Mouse (Mus musculus) embryo, embryonic 9.5 days (tissue): ENCODE results near the gene Slc22a20.

Experiments
- DNase-seq: peaks from one replicate; pipeline ENCODE4 v3.0.0-alpha.2; 2017; ENCODE audit errors: extremely low spot score

Gene Slc22a20

DNA sequence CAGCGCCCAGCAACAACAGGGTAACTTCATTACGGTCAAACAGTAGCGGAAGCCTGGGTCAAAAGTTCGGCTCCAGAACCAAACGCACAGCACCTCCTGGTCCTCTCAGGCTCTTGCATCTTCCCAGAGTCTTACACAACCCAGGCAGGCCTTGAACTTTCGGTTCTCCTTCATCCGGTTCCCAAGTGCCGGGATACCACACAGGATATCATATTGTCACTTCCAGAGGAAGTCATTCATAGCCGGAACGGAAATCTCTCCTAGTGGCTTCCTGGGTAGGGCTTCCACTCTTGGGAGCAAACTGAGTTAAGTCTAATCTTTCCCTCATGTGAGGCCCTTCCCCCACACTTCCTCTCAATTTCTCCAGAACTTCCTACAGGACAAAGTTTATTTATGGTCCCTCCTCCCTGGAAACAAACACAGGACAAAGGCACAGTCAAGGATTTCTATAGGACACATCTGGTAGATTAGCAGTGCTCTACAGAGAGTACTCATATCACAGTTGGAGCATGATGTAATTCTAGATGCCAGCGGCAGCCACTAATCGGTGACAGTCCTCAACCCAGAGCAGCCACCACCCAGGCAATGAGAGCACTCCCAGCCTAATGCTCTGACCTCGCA lies 33.8 kb downstream of the Slc22a20 start:
- DNase-seq, result no peak

DNA sequence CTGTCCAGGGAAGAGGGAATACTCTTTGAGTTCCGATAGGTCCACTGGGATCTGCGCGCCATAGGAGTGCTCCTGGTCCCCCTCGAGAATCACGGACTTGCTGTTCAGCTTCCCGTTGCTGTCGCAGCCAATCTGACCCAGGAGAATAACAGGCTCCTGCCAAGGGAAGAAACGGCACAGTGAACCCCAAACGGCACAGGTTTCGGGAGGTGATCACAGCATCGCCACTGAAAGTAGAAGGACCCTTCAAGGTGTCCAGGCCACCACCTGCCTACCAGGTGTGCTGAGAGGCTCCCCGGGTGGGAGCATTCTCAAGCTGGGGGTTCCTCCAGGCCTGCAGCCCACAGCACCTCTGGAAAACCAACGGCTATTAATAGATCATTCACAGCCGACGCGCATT lies 34.3 kb downstream of the Slc22a20 start:
- DNase-seq, result no peak

DNA sequence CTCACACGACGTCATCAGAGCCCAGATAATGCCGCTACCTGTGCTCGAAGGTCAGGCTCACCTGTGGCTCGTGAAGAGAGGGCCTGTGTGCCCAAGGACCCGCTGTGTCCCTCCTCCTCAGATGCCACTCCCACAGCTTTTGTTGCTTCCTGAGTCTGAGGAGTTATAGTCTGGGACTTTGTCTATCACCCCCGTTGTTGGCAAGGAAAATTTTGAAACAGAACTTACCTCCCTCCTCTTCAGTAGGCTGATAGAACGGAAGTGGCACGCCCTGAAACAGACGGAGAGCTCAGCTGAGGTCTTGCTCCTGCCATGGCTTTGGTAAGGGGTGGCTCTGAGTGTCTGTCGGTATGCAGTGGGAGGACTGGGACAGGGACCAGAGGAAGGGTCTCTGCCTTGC lies 35.7 kb downstream of the Slc22a20 start:
- no peak for DNase-seq

DNA sequence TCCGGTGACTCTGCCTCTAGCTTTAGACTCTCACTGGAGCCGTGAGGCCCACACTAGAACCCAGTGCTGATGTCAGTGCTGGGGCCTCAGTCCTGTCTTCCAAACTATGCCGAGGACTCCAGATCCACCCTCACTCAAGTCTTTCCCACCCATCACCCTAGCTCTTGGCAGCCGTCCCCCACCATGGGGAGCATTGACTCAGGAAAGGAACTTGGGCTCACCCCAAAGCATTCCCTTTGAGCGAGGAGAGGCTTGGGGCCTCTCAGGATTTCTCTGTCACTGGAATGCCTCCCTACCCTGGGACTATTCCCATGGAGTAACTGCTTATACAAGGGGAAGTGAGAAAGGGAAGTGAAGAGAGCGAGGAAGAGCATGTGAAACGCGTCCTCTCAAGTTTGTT lies 40.1 kb downstream of the Slc22a20 start:
- no peak for DNase-seq

DNA sequence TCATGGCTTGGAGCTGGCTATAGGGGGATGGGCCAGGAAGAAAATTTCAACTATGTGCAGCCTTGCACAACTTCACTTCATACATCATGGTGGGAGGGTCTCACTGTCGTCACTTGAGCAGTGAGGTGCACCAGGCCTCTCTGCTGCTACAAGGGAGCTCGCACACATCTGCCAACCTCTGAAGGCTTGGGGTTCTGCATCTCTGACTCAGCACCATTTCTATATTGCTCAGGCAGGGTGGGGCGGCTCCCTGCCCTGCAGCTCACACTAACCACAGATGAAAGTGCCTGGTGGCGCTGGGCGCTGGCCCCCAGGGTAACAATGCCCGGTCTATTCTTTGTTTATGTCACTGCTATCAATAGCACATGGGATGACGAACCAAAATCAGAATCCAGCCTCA lies 40.9 kb downstream of the Slc22a20 start:
- no peak for DNase-seq

DNA sequence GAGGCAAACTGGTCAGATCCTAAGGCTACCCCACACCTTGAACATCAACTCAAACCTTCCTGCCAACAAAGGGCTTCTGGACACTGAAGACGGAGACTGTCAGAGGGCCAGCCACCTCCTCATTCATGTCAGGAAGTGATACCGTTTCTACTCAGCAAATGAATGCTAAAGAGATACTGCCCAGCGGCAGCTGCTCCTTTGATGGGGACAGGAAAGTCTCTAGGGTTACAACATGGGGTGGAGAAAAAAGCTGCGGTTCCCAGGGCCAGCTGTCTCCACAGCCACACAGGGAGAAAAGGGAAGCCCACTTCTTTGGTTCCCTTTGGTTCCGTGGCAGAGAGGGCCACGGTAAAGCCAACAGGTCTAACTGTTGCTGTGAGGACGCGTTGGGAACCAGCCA lies 41.8 kb downstream of the Slc22a20 start:
- DNase-seq, result no peak

DNA sequence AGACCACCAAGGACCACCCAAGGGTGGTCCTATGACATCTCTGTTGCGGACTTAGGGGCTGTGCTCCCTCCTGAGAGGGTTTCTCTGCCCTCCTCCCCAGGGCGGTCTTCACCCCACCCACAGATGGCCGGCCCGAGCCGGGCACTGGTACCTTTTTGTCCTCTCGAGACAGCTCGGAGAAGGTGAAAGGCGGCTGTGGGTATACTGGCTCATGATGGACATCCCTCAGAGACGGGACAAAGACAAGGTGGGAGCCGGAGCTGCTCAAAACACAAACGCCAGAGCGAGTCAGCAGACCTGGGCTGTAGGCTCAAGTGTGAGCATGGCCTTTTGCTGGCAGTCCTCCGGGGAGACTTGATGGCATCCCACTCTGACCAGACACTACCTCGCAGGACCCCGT lies 42.5 kb downstream of the Slc22a20 start:
- DNase-seq, result no peak

DNA sequence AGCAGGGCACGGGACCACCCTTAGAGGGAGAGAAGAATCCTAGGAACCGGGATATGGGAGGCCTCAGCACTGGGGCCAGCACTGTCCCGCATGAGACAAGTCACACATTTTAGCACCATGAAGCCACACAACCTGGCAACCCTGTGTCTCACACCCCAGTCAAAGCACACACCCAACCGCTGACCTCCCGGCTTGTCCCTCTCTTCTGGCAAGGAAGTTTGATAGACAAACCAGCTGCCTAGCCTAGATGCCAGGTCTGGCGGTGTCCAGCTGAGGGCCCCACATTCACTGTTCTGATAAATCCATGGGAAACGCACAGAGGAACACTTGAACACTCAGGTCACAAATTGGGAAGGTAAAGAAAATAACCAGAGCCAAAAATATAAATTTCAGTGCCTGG lies 43.4 kb downstream of the Slc22a20 start:
- no peak for DNase-seq

DNA sequence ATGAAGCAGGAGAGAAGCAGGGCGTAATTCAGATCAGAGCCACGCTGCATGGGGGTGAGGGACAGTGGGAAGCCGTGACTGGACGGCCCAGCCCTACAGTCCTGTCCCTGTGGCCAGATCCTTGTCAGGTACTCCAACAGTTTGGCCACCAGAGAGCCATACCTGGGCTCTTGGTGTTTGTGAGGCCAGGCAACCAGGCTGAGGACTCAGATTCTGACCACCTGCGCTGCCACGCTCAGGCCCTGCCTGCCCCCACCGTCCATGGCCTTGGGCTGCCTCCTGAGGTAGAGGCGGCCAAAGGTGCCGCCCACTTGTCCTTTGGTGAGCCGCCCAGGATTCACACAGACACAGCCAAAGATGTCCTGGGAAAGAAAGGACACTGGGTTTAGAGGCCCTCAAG lies 45.3 kb downstream of the Slc22a20 start:
- no peak for DNase-seq

DNA sequence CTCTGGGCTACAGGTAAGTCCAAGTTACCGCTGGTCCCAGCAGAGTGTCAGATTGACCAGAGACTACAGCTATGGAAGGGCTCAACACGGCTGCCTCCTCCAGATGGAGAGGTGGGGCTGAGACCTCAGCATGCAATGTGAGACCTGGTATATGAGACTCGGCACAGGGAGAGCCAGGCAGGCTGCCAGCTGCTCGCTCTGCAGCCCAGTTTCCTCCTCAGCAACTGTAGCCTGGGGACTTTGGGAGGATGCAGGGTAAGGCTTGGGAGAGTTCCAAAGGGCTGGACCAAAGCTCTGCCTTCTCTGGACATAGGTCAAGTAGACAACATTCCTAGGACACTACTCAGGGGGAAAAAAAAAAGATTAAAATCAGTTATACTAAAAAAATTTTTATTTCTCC lies 45.8 kb downstream of the Slc22a20 start:
- no peak for DNase-seq

DNA sequence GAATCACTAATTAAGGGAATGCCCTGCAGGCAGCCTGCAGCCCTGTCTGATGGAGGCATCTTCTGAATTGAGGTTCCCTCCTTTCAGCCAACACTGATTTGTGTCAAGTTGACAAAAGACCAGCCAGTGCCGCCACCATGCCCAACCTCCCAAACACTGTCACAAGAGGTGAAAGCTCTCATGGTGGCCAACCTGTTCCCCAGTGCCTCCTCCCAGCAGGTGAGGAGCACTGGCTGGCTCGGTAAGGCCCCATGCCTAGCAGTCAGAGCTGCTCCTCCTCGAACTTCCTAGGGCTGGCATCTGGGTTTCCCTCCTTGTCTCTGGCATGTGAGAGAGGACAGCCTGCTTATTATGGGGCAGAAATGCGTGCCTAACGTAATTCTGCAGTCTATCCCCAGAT lies 46.2 kb downstream of the Slc22a20 start:
- no peak for DNase-seq

DNA sequence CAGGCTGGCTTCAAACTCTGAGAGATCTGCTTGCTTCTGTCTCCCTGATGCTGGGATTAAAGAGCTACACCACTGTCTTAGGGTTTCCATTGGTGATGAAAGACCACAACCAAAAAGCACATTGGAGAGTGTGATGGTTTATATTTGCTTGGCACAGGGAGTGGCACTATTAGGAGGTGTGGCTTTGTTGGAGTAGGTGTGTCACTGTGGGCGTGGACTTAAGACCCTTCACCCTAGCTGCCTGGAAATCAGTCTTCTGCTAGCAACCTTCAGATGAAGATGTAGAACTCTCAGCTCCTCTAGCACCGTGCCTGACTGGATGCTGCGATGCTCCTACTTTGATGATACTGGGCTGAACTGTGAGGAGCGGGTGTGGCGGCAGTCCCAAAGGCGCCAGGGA lies 47.4 kb downstream of the Slc22a20 start:
- DNase-seq, result no peak

DNA sequence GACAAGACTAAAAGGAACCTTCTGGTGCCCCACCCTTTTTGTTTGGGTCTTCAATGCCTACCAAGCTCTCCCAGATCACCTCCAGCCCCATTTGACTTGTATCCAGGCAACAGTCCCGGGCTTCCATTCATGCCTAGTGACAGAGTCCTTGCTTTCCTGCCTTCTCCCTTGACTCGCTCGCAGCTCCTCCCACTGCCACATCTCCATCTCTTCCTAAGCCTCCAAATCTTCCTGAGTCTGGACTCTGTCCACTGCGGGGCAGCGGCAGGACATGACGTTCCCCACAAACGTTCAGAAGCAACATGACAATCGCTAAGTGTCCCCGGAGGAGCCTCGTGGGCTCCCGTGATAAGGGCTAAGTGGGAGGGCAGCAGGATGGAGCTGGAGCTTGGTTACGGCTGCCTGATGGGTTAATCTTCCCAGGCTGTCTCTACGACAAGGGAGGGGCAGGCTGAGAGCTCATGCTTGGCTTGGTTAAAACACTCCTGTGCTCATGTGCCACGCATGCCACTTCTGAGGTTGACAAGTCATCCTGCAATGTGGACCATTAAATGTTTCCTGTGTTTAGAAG lies 48.0 kb downstream of the Slc22a20 start:
- no peak for DNase-seq

DNA sequence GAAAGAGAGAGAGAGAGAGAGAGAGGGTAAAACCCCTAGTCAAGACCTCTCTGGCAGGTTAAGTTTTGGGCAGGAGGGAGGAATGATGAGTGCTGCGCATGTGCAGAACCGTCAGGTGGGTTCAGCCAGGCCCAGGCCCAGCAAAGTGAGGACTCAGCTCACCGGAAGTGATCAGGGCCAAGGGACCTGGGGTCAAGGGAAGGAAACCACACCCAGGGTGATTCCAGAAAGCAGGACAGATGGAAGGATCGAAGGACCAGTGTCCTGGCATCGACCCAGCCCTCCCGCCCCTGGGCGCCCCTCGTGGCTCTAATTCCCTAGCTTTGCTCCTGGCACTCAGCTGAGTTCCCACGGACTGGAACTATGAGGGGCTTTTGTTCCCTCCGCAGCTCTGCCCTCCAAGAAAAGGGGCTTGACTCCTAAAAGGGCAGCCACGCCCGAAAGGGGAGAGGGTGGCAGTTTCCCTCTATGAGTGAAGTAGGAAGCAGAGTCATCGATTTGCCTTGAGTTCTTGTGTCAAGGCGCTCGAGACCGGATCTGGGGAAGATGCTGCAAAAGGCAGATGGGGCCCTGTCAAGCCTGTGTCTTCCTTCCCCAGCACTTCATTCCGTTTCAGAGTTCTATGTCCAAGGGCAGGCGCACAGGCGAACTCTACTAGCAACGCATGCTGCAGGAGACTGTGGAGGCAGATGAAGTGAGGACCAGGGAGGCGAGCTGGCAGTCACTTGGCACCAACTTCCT lies 48.7 kb downstream of the Slc22a20 start:
- DNase-seq, result no peak

DNA sequence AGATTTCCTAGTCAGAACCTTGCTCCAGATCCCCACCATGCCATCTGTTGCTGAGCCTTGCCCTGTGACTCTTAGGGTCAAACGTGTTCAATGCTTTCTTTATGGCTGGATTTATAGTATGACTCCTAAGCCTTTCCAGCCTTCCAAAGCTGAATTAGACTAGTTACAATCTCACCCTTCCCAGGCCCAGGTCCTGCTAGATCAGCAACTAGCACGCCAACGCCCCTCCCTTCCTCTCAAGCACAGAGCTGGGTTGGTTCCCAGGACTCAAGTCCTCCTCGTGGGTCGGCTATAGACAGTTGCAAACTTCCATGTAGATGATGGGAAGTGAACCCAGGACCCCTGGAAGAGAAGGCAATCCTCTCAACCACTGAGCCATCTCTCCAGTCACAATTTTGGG lies 50.3 kb downstream of the Slc22a20 start:
- DNase-seq, result no peak

DNA sequence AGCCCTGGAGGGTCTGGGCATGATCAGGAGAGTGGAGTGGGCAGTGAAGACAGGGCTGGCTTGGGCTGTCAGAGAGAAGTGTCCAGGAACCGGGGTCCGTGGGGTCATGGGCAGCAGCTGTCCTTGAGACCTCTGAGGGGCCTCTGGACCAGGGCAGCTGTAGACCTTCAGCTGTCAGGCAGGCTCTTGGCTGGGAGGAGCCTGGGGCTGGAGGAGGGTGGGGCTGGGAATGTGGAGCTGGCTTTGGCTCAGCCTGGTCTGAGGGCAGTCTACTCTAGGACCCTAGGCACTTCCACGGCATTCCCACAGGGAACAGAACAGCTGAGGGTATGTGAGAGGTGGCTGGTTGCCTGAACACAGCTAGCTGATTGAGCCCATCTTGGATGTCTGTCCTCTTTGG lies 50.7 kb downstream of the Slc22a20 start:
- DNase-seq, result no peak

DNA sequence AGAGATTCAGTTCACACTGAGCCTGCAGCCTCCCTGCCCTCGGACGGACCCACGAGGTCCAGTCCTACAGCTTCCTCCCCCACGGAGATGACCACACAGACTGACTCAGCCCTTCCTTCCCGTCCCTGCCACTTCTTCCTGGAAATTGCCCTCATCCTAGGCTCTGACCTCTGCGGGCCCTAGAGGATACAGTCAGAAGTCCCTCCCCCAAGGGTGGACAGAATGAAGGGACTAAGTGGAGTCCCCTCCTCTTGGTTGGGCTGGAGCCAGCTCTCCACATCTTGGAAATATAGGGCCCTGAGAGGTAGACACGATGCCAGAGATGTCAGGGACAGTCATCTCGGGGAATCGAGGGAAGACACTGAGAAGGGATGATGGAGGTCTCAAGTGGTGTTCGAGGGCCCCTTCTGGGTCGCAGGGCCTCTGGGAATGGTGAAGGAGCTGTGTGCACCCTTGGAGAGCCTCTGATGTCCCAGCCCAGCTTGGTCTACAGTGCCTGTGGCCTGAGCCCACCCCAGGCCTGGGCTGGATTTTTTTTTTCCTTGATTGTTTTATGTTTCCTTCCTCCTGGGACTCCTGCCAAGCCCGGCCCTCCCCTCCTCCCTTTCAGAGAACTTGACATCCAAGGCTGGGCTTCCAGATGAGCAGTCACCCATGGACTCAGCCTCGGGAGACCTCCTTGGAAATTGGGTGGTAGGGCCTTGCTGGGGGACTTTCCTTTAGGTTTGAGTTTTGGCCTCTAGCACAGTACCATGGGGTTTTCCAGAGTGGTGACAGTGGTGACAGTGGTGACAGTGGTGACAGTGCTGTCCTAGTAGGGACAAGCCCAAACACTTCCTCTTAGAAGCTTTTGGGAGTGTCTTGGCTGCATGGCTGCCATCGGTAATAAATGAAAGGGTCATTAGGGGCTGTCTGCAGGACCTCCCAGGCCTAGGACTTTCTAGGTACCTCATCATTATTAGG lies 56.0 kb downstream of the Slc22a20 start:
- DNase-seq, result no peak

DNA sequence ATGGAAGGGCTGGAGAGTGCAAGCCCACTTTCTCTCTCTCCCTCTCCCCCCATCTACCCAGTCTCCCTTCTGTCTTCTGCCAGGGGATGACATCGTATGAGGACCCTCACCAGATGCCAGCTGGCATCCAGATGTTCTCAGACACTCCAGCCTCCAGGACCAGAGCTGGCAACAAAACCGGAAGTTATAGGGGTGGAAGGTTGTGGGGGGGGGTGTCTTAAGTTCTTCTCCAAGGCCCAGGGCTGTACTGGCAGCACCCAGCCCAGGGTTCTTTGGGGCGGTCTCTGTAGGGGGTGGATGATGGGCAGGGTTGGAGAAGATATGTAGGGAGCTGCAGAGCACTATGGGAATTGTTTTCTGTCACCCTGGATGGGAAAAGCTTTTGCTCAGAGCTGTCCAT lies 57.4 kb downstream of the Slc22a20 start:
- DNase-seq, result no peak

DNA sequence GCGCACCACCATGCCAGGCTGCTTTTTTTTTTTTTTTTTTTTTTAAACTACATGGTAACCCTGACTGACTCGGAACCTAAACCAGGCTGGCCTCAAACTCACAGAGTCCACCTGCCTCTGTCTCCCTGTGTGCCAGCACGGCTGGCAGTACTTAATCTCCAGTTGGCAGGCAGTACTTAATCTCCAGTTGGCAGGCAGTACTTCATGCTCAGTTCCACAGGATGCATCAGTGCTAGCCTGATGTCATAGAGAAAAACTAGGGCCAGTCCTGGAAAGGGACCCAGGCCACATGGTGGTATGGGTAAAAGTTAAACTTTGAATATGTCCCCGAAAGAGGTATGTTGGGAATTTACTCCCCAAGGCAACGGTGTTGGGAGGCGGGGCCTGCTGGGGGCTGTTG lies 57.8 kb downstream of the Slc22a20 start:
- DNase-seq, result no peak

DNA sequence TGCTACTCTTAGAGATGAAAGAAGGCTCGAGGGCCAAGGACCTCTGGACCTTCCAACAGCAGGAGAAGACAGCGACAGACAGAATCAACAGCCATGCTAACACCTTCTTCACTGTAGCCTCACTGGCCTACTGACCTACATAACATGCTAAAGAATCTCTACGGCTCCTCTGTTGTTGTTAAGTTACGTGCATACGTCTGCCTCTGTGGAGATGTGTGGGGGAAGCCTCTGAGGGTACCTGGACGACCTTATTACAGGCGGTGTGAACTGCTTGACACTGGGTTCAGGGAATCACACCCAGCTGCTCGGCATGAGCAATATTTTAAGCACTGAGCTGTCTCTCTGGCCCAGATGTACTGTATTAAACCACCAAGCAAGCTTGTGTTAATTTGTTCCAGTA lies 58.4 kb downstream of the Slc22a20 start:
- no peak for DNase-seq

DNA sequence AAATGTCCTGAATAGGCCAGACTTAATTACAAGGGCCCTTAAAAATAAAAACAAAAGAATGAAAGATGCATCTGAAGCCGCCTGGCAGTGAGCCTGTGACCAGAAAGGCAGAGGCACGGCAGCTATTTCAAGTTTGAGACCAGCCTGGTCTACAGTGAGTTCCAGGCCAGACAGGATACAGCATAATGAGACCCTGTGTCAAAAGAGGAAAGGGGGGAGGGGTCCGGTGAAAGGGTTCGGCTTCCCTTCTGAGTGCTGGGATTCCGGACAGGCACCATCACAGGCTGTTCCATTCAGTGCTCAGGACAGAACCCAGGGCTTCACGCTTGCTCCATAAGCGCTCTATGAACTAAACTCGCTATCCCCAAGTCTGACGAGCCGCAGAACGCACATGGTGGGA lies 58.9 kb downstream of the Slc22a20 start:
- DNase-seq, result no peak

DNA sequence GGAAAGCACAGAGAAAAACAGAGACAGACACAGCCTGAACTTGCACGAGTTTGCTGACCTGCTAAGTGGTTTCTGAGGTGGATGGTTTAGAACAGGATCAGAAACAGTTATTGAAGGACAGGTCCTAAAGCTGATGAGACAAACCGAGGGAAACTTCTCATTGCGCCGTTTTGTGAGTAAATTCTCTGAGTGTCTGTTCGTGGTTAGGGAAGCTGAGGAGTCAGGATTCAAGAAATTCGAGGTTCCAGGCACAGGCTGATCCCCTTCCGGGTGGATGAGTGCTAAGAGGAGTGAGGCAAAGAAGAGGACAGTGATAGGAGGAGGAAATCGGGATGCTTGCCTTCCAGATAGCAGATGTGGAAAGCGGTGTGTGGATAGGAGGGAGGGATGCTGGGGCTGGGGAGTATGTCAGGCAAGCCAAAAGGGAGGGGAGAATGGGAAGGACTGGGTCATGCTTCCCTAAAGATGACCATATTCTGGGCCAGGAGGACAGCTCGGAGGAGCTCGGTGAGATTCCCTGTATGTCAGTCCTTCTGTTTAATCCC lies 60.6 kb downstream of the Slc22a20 start:
- no peak for DNase-seq
